ENCODE assay signal across 12 mouse cellular contexts in genomic region chr14:80000110-80000531, GRCm38 (mm10). TPM values are rescaled to one million over a fixed set of nuclear protein-coding genes. Genes with fewer than 3 reads are reported as not detected.
DNase-seq lines count a peak whose midpoint lies in the region; ATAC-seq lines count a peak whose summit lies in the region.
"Had no signal": no experiment of that assay in that cellular context is flagged by ENCODE, and none has a peak within 500 bp of the region (broad histone marks: within the 10 kb centered on the region; RNA-seq: fewer than 3 reads in every experiment).

No protein-coding gene starts in this region.

- peak; percentile 47 for ATAC-seq in megakaryocyte, adult 5-6 weeks (ENCODE audit: poor library complexity, severe bottlenecking)
- ATAC-seq: hindbrain, embryonic 16.5 days had no signal

- intact Hi-C loops in gastrocnemius, postnatal 14 days (cut with DNase I; ENCODE audit: low total_unique reads): no loop called here

- DNase-seq in gastrocnemius, postnatal 25 days: peak; percentile 7
- no peak for DNase-seq in gastrocnemius, postnatal 14 days
- DNase-seq in NIH3T3 (ENCODE audit: low read depth): peak; percentile 1
- DNase-seq in kidney, adult 18-20 months: peak; percentile 33
- no peak for DNase-seq in thymus, adult 18-20 months
- no peak for DNase-seq in adrenal gland, postnatal 10 days
- no peak for DNase-seq in urinary bladder, postnatal 10 days (ENCODE audit: low spot score)
- DNase-seq: cerebellum, adult 9-10 months; right cerebral cortex, postnatal 25 days; thymus, postnatal 14 days had no signal

RNA-seq across cellular contexts. Expression of gene Olfm4, which starts 16.2 kb away (rescaled TPM):
- not detected for total RNA-seq in gastrocnemius, postnatal 25 days (2021)
- not detected for total RNA-seq in gastrocnemius, postnatal 14 days (2021)
- total RNA-seq in megakaryocyte, adult 5-6 weeks (2015): 58.0 and 59.6 TPM in 2 replicates
- 41.6 and 61.4 TPM in 2 replicates for total RNA-seq in megakaryocyte, adult 5-6 weeks (2017)
- total RNA-seq in adrenal gland, postnatal 10 days (2021): 1 to 10 TPM; 1.8 to 2.0 TPM

Comparison
In these comparisons a context has a peak if more than half of its experiments do, and no peak if none do; other contexts are left out.
1. DNase-seq: peak in gastrocnemius, postnatal 25 days (single experiment), NIH3T3 (single experiment) and kidney, adult 18-20 months (single experiment); none in gastrocnemius, postnatal 14 days (single experiment), thymus, adult 18-20 months (0 of 2), adrenal gland, postnatal 10 days (single experiment) and urinary bladder, postnatal 10 days (single experiment).
2. RNA of gene Olfm4, which starts 16.2 kb away (total RNA-seq): 41.6 to 61.4 TPM in megakaryocyte, adult 5-6 weeks; 1.8 to 2.0 TPM in adrenal gland, postnatal 10 days, not detected in gastrocnemius, postnatal 14 days and not detected in gastrocnemius, postnatal 25 days; every median in the first group is over 10 times any median in the second.